Mouse (Mus musculus) embryonic facial prominence, embryonic 12.5 days (tissue): ENCODE measurements around the gene Ablim1. TPM values are rescaled to one million over a fixed set of nuclear protein-coding genes. Genes with fewer than 3 reads are reported as not detected.
A peak's percentile ranks its signal among the peaks of the same experiment; 100 is the strongest.

ENCODE experiments used
- ATAC-seq: fragments of 200-750 bp; cut with Nextera tagmentation; 2 replicates; pipeline ENCODE4 v1.8.0; 2017; ENCODE audit not compliant: insufficient number of reproducible peaks, insufficient read depth, low FRiP score, low TSS enrichment
- H3K27ac ChIP-seq: fragments of 300-500 bp; sonication (generic); 2 replicates; pipeline ENCODE4 v1.5.1; 2016; ENCODE audit warnings: mild to moderate bottlenecking
- H3K27me3 ChIP-seq: fragments of 300-500 bp; sonication (generic); 2 replicates; pipeline ENCODE4 v1.6.1; 2016; ENCODE audit warnings: mild to moderate bottlenecking, moderate library complexity
- H3K36me3 ChIP-seq: fragments of 300-500 bp; sonication (generic); 2 replicates; pipeline ENCODE4 v1.6.1; 2016; ENCODE audit warnings: mild to moderate bottlenecking
- H3K4me1 ChIP-seq: fragments of 300-500 bp; sonication (generic); 2 replicates; pipeline ENCODE4 v1.6.1; 2016
- H3K4me2 ChIP-seq: fragments of 300-500 bp; sonication (generic); replicated peaks from 2 replicates; pipeline ENCODE4 v1.6.1; 2016; ENCODE audit warnings: mild to moderate bottlenecking, moderate library complexity
- H3K4me3 ChIP-seq: fragments of 300-500 bp; sonication (generic); 2 replicates; pipeline ENCODE4 v1.5.1; 2016; ENCODE audit warnings: mild to moderate bottlenecking
- H3K9ac ChIP-seq: fragments of 300-500 bp; sonication (generic); 2 replicates; pipeline ENCODE4 v1.6.1; 2016; ENCODE audit warnings: mild to moderate bottlenecking, moderate library complexity
- H3K9me3 ChIP-seq: fragments of 300-500 bp; sonication (generic); 2 replicates; pipeline ENCODE4 v1.6.1; 2016; ENCODE audit warnings: mild to moderate bottlenecking, moderate library complexity
- WGBS: fragments of 180-500 bp; shearing (Covaris S2); methylation state at CpG from one replicate; pipeline ENCODE4 v1.1.7; 2016; 5-methylcytosine and 5-hydroxymethylcytosine counted together
- polyA plus RNA-seq: library from polyadenylated mRNA; unstranded; fragments of >200 nt; fragmentation: Nextera tagmentation; extraction: Ambion mirVana; gene quantifications from 2 replicates; pipeline ENCODE4 v1.2.1, GENCODE M21; 2016

The Ablim1 gene
- polyA plus RNA-seq, 1 experiment from 2014 or later: 32.0 TPM

- H3K9ac ChIP-seq: no peak overlapping the region
- no peaks in the 10 kb centered on the region for H3K27me3 ChIP-seq
- no peaks in the 10 kb centered on the region for H3K4me1 ChIP-seq
- no peak overlapping the region for H3K4me3 ChIP-seq
- WGBS: 92% methylated on average over 9 of the region's 9 CpGs
- H3K27ac ChIP-seq: no peak overlapping the region
- ATAC-seq: no peak
- H3K36me3 ChIP-seq: no peaks in the 10 kb centered on the region
- H3K4me2 ChIP-seq: no peak overlapping the region
- H3K9me3 ChIP-seq: no peaks in the 10 kb centered on the region
These were observed 17.3 kb downstream of the Ablim1 start for GRCm38 (mm10) chr19:57297447-57297846.

GRCm38 (mm10) chr19:57296539-57296938 is 18.2 kb downstream of the Ablim1 start:
- no peaks in the 10 kb centered on the region for H3K27me3 ChIP-seq
- no peak overlapping the region for H3K4me2 ChIP-seq
- WGBS: 73% methylated on average over 5 of the region's 5 CpGs
- H3K4me1 ChIP-seq: no peaks in the 10 kb centered on the region
- no peaks in the 10 kb centered on the region for H3K36me3 ChIP-seq
- ATAC-seq: no peak
- H3K9ac ChIP-seq: no peak overlapping the region
- no peak overlapping the region for H3K4me3 ChIP-seq
- no peaks in the 10 kb centered on the region for H3K9me3 ChIP-seq
- H3K27ac ChIP-seq: no peak overlapping the region

GRCm38 (mm10) chr19:57295521-57295920 is 19.2 kb downstream of the Ablim1 start:
- Histone ChIP-seq H3K27me3 (no peaks in the 10 kb centered on the region), H3K4me2 (no peak overlapping the region), H3K36me3 (no peaks in the 10 kb centered on the region), H3K9me3 (no peaks in the 10 kb centered on the region), H3K27ac (no peak overlapping the region), H3K4me3 (no peak overlapping the region), H3K4me1 (no peaks in the 10 kb centered on the region), H3K9ac (no peak overlapping the region)
- ATAC-seq: no peak
- WGBS: 60% methylated on average over 9 of the region's 9 CpGs

- Histone ChIP-seq H3K9me3 (no peaks in the 10 kb centered on the region), H3K27me3 (no peaks in the 10 kb centered on the region), H3K36me3 (no peaks in the 10 kb centered on the region), H3K27ac (no peak overlapping the region), H3K4me1 (no peaks in the 10 kb centered on the region), H3K4me2 (no peak overlapping the region), H3K4me3 (no peak overlapping the region), H3K9ac (no peak overlapping the region)
- 86% methylated on average over 4 of the region's 4 CpGs for WGBS
- no peak for ATAC-seq
These were observed 20.4 kb downstream of the Ablim1 start for GRCm38 (mm10) chr19:57294356-57294755.

- no peaks in the 10 kb centered on the region for H3K36me3 ChIP-seq
- H3K4me3 ChIP-seq: no peak overlapping the region
- no peaks in the 10 kb centered on the region for H3K4me1 ChIP-seq
- WGBS: 38% methylated on average over 7 of the region's 7 CpGs
- H3K4me2 ChIP-seq: no peak overlapping the region
- no peak overlapping the region for H3K9ac ChIP-seq
- no peaks in the 10 kb centered on the region for H3K9me3 ChIP-seq
- H3K27me3 ChIP-seq: no peaks in the 10 kb centered on the region
- H3K27ac ChIP-seq: no peak overlapping the region
- ATAC-seq: no peak
These were observed 21.0 kb downstream of the Ablim1 start for GRCm38 (mm10) chr19:57293737-57294136.

- H3K27me3 ChIP-seq: no peaks in the 10 kb centered on the region
These were observed 31.4 kb downstream of the Ablim1 start for GRCm38 (mm10) chr19:57283310-57283709.

GRCm38 (mm10) chr19:57282642-57283041 is 32.1 kb downstream of the Ablim1 start:
- no peak overlapping the region for H3K4me2 ChIP-seq
- H3K4me3 ChIP-seq: no peak overlapping the region
- ATAC-seq: no peak
- no peaks in the 10 kb centered on the region for H3K27me3 ChIP-seq
- H3K9ac ChIP-seq: no peak overlapping the region
- 36% methylated on average over 5 of the region's 5 CpGs for WGBS
- 0 out of 2 replicates have a peak, but pooled peaks cover 5% of the 10 kb centered on the region for H3K4me1 ChIP-seq
- H3K27ac ChIP-seq: no peak overlapping the region
- peaks cover 6% of the 10 kb centered on the region; the same call in 1 of the 2 replicates for H3K9me3 ChIP-seq
- no peaks in the 10 kb centered on the region for H3K36me3 ChIP-seq

More at GRCm38 (mm10) chr19:57283310-57283709, 31.4 kb downstream of the Ablim1 start:
- no peak overlapping the region for H3K27ac ChIP-seq
- H3K36me3 ChIP-seq: no peaks in the 10 kb centered on the region
- H3K4me3 ChIP-seq: no peak overlapping the region
- no peak overlapping the region for H3K4me2 ChIP-seq
- 0 out of 2 replicates have a peak, but pooled peaks cover 5% of the 10 kb centered on the region for H3K4me1 ChIP-seq
- no peak for ATAC-seq
- H3K9ac ChIP-seq: no peak overlapping the region
- WGBS: 76% methylated on average over 3 of the region's 3 CpGs
- peaks cover 6% of the 10 kb centered on the region; the same call in 1 of the 2 replicates for H3K9me3 ChIP-seq

- peaks cover 22% of the 10 kb centered on the region for H3K4me1 ChIP-seq
- no peaks in the 10 kb centered on the region for H3K36me3 ChIP-seq
- no peaks in the 10 kb centered on the region for H3K9me3 ChIP-seq
- H3K9ac ChIP-seq: no peak overlapping the region
- 87% methylated on average over 4 of the region's 4 CpGs for WGBS
- no peak for ATAC-seq
- 0 out of 2 replicates have a peak, but pooled peaks cover under 1% of the 10 kb centered on the region for H3K27me3 ChIP-seq
- H3K4me2 ChIP-seq: no peak overlapping the region
- H3K27ac ChIP-seq: no peak overlapping the region
- H3K4me3 ChIP-seq: no peak overlapping the region
These were observed 35.1 kb downstream of the Ablim1 start for GRCm38 (mm10) chr19:57279666-57280065.

GRCm38 (mm10) chr19:57278263-57278662 is 36.5 kb downstream of the Ablim1 start:
- 75% methylated on average over 8 of the region's 8 CpGs for WGBS
- no peak overlapping the region for H3K9ac ChIP-seq
- no peaks in the 10 kb centered on the region for H3K9me3 ChIP-seq
- 0 out of 2 replicates have a peak, but pooled peaks cover 6% of the 10 kb centered on the region for H3K27me3 ChIP-seq
- H3K27ac ChIP-seq: no peak overlapping the region
- no peak for ATAC-seq
- no peak overlapping the region for H3K4me3 ChIP-seq
- peaks cover 28% of the 10 kb centered on the region for H3K4me1 ChIP-seq
- H3K4me2 ChIP-seq: no peak overlapping the region
- H3K36me3 ChIP-seq: no peaks in the 10 kb centered on the region

GRCm38 (mm10) chr19:57277010-57277409 is 37.7 kb downstream of the Ablim1 start:
- peaks cover 28% of the 10 kb centered on the region for H3K4me1 ChIP-seq
- H3K27me3 ChIP-seq: 0 out of 2 replicates have a peak, but pooled peaks cover 6% of the 10 kb centered on the region
- no peak overlapping the region for H3K4me3 ChIP-seq
- no peak overlapping the region for H3K4me2 ChIP-seq
- H3K9ac ChIP-seq: no peak overlapping the region
- H3K36me3 ChIP-seq: no peaks in the 10 kb centered on the region
- 62% methylated on average over 6 of the region's 6 CpGs for WGBS
- H3K27ac ChIP-seq: no peak overlapping the region
- no peaks in the 10 kb centered on the region for H3K9me3 ChIP-seq
- no peak for ATAC-seq

GRCm38 (mm10) chr19:57275166-57275953 is 39.4 kb downstream of the Ablim1 start:
- Histone ChIP-seq H3K9me3 (no peaks in the 10 kb centered on the region), H3K36me3 (no peaks in the 10 kb centered on the region), H3K4me1 (peaks cover 29% of the 10 kb centered on the region), H3K4me3 (no peak overlapping the region), H3K27ac (no peak overlapping the region), H3K27me3 (0 out of 2 replicates have a peak, but pooled peaks cover 6% of the 10 kb centered on the region), H3K4me2 (peak overlapping the region; percentile 32), H3K9ac (no peak overlapping the region)
- 38% methylated on average over 15 of the region's 15 CpGs for WGBS
- no peak for ATAC-seq

- Histone ChIP-seq H3K4me2 (peak overlapping the region; percentile 32), H3K36me3 (no peaks in the 10 kb centered on the region), H3K27ac (no peak overlapping the region), H3K4me3 (no peak overlapping the region), H3K9ac (no peak overlapping the region), H3K9me3 (no peaks in the 10 kb centered on the region), H3K4me1 (peaks cover 29% of the 10 kb centered on the region), H3K27me3 (0 out of 2 replicates have a peak, but pooled peaks cover 6% of the 10 kb centered on the region)
- ATAC-seq: no peak
- 25% methylated on average over 6 of the region's 6 CpGs for whole genome bisulfite sequencing
These were observed 40.0 kb downstream of the Ablim1 start for GRCm38 (mm10) chr19:57274717-57275116.
